Mouse (Mus musculus): Measurements from ENCODE around the gene Cdkn2d.

The Cdkn2d gene

DNA sequence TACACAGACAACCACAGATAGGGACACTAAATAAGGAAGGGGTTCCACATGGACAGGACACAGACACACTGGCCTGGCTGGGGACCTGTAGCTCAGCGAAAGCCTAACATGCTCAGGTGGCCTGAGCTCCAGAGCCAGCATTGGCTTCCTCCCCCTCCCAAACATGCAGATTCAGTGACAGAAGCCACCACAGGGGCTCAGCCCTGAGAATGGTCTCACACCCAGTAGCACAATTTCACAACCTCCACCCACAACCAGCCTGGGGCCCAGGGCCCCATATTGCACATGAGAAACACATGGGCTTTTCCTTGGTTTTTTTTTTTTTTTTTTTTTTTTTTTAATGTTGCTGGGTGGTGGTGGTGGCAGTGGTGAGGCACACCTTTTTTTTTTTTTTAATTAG, 44.9 kb downstream of the Cdkn2d start:
- DNase-seq (ENCODE audit: low spot score in 2 of 2): no peak

DNA sequence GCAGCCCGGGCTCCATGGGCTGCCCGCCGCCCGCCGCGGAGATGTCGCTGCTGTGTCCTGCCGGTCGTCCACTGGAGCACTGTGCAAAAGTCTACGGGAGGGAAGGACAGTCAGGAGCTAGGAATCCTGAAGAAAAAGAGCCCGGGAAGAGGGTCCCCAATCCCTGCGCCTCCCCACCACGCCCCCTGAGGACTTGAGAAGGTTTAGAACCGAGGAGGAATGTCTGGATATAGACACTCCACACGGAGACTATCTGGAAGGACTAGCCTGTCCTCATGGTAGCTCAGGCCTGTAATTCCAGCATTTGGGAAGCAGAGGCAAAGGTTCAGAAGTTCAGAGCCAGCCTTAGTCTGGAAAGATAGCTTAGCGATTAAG, 46.1 kb downstream of the Cdkn2d start:
- no peak for DNase-seq (ENCODE audit: low spot score in 2 of 2)

GRCm38 (mm10) chr9:21244428-21245112, 46.6 kb downstream of the Cdkn2d start:
- no peak for DNase-seq (ENCODE audit: low spot score in 2 of 2)

- no peak for DNase-seq (ENCODE audit: low spot score in 2 of 2)
These were observed 47.3 kb downstream of the Cdkn2d start for GRCm38 (mm10) chr9:21243826-21244427.

DNA sequence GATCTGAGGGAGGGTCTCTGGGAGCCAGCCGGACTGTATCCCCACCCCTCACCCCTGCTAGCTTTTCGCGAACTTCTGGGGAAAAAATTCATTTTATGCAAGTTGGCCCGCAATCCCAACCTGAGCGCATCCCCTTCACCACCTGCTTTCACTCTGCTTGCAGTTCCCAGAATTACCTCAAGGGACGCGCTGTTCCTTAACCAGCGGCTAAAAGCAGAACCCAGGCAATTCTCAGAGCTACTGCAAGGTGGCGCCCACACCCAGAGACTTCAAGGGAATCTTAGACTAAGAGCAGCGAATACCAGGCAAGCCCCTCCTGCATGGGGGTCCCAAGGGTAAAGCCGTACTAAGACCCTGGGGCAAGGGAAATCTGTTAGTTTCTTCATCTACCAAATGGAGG, 49.9 kb downstream of the Cdkn2d start:
- peak; percentile 56 to 77 for DNase-seq (ENCODE audit: low spot score in 2 of 2)

- DNase-seq (ENCODE audit: low spot score in 2 of 2): no peak
These were observed 51.8 kb downstream of the Cdkn2d start for GRCm38 (mm10) chr9:21239465-21239848.

- peak; percentile 81 to 83 for DNase-seq (ENCODE audit: low spot score in 2 of 2)
These were observed 52.3 kb downstream of the Cdkn2d start, which contains the start of gene Keap1 for GRCm38 (mm10) chr9:21238733-21239464. Gene Keap1, minus strand, starts transcription at chr9:21239361.

Measured in urinary bladder, postnatal 36 days (tissue).